Mouse (Mus musculus): ENCODE measurements around the gene Cbx7. TPM values are rescaled to one million over a fixed set of nuclear protein-coding genes. Genes with fewer than 3 reads are reported as not detected.

Cbx7 gene
- total RNA-seq, 2 experiments from 2014 or later, result 8.1 to 11.1 TPM

DNA sequence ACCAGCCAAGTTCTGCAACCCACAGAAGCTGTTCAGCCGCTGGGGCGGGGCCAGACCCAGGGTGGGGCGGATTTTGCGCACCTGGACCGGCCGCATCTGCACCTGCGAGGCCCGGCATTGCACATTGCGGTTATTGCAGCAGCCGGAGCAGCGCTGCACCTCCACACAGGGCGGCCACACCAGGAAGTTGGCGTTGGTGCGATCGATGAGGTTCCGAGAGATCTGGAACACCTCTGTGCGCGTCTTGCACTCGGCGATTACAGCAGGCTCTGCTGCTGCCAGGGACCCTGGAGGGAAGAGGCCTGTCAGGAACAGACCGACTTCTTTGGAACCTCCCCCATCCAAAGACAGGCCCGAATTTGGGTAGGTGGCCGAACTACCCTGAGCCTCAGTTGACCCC is 30.7 kb upstream of the Cbx7 start:
- no peak for DNase-seq

DNA sequence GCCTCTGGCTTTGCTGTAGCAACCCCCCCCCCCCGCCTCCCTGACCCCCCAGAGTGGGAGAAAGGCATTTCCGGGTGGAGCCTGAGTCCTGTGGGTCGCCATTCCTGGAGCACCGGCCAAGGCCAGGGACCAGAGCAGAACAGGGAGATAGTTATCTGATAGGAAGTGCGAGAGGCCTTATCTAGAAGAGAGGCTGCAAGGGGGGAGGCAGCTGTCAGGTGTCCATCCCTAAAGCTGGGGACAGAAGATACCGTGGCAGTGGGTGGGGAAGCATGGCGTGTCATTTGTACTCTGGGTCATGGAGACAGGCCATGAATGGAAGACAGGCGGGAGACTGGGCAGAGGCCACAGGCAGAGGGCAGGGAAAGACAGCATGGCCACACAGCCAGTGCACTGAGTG is 29.8 kb upstream of the Cbx7 start:
- DNase-seq, result no peak

DNA sequence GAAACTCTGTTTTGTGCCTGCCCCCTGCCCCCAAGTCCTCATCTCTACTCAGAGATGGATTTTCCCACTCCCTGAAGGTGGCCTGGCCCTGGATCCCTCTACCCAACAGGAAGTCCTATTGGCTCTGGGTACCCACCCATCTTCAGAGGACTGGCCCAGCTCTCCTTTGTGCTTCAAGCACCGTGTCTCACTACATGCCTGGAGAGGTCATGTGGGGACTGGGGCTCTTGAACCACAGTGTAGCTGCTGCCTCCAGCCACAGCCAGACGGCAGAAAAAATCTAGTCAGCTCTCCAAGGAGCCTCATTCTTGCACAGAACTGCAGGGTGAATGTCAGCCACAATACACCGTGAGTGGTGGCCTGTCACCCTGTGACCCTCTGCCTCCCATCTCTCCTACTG is 27.1 kb upstream of the Cbx7 start:
- DNase-seq, result no peak

DNA sequence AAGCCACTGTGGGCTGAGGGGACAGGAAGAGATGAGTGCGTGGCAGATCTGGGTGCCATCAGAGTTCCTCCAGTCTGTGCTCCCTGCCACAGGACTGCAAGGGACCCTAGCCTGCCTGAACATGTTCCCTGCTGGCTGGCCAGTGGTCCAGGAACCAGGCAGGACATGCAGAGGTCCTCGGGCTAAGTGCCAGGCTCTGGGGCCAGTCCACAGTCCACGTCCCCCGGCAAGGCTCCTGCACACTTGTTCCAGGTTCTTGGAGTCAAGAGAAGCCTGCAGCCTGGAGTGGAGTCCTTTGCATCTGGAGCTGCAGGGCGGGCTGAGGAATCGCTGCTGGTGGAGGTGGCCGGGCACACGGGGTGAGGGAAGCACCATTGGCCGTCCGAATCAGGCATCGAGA is 25.9 kb upstream of the Cbx7 start:
- DNase-seq, result no peak

DNA sequence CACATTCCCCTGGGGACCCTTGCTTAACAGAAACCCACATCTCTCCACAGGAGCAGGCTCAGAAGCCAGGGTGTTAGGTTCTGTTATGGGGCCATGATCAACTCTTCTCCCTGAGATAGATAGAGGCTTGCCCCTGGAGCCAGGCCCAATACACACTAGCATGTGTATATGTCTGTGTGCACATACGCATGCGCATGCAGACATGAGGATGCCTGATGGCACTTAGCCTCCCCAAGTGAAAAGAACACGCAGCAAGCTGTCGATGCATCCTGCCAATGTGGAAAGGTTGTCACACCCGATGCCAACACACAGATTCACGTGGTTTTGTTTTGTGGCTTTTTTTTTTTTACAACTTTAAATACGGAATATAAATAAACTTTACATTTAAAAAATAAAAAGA is 24.6 kb upstream of the Cbx7 start:
- DNase-seq, result no peak

DNA sequence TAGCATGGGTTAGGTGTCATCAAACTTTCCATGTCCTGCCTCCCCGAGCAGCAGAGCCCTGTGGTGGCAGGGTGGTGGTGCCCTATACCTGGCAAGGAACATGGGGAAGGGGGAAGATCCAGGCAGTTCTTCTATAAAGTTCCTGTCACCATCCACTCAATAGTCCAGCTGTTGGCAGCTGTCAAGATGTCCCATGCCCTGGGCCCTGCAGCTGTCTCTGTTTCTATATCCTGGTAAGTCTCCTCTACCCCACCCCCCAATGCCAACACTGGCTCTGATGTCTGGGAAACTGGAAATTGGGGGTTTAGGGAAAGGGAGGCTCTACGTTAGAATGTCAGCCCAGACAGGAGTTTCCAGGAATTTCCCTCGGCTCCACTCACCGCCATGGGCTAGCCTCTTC is 23.6 kb upstream of the Cbx7 start:
- no peak for DNase-seq

DNA sequence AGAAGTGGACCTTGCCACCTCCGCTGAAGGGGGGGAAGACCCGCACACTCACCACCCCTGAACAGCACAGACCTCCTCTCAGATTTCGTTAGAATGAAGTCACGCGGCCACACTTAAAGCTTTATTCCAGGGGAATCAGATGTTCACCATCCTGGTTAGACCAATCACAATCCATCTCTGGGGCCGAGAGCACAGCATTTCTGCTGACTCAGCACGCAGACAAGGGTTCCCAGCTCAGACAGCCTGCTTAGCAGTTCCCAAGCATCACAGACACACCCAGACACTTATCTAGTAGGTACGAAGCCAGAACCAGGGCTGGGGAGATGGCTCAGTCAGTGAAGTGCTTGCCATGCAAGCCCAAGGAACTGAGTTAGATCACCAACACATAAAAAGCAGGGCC is 15.3 kb upstream of the Cbx7 start:
- no peak for DNase-seq

DNA sequence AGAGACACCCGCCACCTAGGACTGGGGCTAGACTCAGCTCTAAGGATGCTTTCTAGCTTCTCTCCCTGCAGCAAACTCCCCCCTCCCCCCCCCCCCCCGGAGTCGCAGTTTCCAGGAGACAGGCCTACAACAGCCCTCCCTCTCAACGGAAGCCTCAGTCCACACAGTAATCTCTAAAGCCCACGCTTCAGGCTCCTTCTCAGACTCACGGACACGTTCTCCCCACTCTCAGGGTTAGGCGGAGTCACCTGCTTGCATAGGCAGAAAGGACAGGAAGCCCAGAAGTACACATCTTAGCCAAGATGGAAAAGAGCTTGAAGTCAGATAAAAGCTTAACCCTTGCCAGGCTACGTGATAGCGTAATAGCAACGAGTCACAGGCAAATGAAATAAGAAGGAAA is 14.6 kb upstream of the Cbx7 start:
- DNase-seq, result no peak

DNA sequence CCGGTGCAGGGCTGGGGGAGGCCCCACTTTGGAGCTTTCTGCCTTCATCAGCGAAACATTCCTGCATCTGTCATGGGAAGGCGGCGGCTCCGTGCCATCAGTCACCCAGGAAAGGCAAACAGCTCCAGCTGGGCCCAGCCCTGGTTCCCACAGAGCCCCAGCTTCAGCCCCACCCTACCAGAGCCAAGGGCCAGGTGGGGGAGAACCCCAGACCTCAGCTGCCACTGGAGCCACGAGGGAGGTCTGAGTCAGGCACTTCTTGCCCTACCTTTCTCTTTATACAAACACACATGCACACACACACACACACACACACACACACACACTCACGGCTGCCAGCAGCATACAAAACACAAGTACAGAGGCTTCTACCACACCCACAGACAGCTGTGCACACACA is 13.2 kb upstream of the Cbx7 start:
- no peak for DNase-seq

DNA sequence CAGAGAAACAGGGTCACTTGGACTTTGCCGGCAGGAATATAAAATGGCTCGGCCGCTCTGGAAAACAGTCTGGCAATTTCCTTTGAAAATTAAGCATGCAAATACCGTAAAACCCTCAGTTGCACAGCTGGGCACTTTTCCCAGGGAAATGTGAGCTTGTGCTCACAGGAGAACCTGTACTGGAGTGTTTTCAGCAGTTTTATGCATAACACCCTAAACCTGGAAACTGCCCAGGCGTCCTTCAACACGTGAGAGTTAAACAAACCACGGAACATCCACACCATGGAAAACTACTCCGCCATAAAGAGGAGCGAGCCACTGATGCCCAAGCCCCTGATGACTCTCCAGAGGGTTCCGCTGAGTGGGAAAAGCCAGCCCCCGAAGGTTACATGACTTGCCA is 9.8 kb upstream of the Cbx7 start:
- DNase-seq, result no peak

DNA sequence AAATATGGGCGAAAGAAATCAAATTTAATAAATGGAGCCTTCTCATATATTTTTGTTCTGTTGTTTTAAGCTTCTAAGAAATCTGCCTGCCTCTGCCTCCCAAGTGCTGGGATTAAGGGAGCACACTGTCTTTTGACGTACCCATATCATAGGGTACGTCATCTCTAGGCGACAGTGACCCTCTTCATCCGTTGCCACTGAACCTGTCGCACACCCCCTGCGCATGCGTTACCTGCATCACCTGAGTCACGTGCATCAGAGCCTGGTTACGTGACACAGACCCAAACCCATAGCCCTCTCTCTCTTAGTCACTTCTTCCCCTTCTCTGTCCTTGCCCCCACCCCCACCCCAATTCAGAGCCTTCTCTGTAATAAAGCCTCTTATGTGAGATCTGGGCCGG is 1.3 kb upstream of the Cbx7 start:
- DNase-seq, result no peak

DNA sequence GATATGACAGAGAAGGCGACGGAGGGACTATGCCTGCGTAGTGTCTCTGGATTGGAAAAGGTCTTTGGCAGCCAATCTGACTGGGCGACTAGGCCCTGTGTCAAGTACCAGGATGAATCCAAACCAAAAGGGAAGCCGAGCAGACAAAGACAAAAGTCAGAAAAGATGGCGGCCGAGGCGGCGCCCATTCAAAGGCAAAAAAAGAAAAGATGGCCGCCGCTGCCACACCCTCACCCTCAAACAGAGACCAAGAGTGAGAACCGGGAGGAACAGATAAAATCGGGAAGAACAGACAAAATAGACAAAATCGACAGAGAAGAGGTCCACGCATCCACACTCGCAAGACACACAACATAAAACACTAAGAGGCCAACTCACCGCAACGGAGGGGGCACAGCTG is 428 bp downstream of the Cbx7 start:
- no peak for DNase-seq

DNA sequence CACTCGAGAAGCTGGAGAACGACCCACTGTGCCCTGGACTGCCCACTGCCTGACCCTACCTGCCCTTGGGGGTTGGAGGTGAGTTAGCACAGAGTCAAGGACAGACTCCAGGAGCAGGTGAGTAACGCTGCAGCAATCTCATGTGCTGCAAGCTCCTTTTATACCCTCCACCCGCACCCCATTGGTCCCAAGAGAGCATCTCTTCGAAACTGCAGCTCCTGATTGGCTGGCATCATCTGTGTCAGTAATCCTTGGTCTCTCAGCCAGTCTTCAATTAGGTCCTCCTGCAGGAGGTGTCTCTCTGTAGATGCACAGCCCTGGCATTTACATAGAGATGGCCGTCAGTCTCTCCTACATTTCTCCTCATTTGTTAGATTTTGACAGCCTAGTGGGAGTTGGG is 3.6 kb downstream of the Cbx7 start:
- no peak for DNase-seq

DNA sequence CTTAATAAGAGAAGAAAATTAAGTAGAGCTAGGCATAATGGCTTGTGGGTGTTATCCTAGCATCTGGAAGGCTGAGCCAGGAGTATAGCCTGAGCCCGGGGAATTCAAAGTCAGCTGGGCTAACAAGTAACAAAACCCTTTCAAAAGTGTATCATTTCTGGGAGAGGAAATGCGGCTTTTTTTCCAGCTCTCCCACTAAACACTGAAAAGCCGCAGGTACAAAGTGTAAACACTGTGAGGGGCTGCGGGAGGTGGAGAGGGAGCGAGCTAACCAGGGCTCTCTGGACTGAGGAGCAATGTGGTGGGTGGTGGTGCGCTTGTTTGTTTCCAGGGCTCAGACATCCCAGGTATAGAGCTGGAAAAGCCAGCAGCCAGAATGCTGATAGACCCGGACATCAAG is 6.5 kb downstream of the Cbx7 start:
- no peak for DNase-seq

DNA sequence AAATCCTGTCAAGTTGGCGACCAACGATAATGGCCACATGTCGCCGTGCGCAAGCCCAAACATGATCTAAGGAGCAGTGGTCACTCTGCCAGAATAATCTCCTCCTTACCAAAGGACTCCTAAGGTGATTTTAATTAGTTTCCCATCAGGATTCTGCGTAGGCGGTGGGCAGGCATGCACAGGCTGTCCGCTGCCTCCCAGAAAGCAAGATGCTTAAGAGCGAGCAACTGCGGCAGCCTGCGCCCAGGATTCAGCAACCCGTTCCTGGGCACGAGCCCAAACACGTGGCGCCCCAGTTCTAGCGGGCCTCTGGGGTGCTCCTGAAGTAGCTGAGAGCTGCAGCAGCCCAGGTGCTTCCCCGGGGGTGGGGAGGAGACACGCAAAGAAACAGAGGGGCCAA is 8.3 kb downstream of the Cbx7 start:
- no peak for DNase-seq

DNA sequence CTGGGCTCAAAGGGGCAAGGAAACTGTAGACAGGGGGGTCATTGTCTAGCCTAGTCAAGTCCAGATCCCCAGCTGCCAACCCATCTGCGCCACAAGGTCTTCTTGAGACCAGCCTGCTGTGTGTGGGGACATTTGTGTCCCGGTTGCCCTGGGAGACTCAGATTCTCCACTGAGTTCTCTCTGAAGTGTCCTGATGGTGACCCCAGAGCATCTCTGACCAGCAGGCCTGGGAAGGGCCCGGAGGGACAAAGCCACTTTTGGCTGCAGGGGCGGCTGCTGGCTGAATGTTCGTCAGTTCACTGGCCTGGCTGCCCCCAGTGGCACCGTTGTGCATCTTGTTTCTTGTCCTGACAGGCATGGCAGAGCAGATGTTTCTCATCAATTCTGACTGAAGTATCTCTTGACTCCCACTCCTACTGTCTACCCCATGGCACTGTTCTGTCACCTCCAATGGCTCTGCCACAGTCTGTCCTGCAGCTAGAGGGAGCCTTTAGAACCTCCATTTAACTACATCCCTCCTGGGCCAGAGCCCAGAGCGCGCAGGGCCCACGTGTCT is 9.5 kb downstream of the Cbx7 start:
- no peak for DNase-seq

DNA sequence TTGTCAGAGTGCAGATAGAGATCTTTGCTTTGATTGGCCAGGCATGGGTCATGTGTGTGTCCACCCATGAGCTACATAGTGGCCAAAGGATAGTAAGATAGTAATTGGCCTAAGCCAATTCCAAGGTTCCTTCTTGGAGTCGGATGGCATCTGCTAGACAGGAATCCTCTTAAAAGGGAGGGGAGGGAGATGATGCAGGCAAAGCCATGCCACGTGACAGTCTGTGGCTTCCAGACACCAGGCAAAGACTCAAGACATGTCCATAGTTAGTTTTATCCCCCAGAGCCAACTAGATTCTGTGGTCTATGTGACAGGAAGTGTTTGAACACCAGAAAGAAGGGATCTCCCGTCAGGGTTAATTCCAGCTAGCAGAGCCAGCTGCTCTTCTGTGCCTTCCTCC is 12.5 kb downstream of the Cbx7 start:
- DNase-seq, result no peak

DNA sequence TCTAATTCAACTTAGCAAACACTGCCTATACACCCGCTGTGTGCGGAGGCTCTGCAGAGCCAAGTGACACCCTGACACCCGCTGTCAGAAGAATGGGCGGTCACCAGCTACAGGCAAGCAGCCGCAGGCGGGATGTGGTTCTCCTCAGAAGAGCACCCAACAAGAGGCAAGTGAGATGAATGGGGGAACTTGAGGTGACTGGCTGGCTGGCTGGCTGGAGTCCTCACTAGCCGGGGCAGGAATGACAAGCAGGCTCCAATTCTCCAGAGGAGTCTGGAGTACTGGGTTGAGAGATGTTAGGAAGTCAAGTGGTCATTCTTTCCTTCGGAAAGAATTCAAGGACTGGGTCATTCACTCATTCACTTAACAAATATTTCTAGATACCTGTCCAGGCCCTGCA is 14.4 kb downstream of the Cbx7 start:
- DNase-seq, result no peak

DNA sequence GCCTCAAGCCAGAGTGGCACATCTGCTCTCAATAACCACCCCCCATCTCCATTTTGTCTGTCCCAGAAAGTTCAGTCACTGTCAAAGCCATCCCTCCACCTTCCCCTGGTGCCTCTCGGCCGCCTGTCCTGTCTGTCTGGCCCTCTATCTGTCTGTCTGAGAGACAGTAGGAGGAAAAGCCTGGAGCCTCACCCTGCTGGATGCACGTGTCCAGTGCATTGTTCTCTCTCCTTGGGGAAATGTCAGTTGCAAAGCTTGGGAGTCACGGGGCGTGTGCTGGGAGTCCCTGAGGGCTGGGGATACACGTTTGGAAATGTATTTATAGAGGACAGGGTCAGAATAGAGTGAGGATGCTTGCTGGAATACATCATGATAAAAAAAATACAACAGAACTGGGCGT is 17.4 kb downstream of the Cbx7 start:
- DNase-seq, result no peak

DNA sequence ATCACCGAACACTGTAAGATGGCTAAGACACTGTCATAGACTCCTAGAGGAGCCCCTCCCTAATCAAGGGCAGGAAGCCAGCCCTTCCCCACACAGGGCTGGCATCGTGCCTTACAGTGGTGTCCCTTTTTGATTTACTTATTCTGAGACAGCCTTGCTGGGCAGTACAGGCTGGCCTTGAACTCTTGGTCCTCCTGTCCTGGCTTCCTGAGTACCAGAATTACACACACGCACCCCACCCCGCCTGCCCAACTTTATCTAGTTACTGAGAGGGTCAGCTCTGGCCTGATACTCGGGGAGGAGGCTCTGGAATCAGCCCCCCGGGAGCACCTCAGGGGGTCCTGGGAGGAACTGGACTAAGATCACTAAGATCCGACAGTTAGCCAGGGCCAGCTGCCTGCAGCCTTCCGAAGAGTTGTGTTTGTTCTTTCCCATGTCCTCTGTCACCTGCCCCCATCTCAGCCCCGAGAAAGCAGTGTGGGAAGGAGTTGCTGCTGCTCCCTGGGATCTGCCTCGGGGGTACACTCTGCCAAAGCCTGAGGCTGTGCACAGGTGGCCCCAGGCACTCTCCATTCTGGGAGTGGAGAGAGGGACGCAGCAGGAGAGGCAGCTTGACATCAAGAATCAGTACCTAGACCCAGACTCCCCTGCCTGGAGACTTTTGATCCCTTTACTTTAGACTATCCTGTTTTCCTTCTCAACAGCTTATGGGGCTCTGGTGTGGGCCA is 18.3 kb downstream of the Cbx7 start:
- DNase-seq, result peak; percentile 88

DNA sequence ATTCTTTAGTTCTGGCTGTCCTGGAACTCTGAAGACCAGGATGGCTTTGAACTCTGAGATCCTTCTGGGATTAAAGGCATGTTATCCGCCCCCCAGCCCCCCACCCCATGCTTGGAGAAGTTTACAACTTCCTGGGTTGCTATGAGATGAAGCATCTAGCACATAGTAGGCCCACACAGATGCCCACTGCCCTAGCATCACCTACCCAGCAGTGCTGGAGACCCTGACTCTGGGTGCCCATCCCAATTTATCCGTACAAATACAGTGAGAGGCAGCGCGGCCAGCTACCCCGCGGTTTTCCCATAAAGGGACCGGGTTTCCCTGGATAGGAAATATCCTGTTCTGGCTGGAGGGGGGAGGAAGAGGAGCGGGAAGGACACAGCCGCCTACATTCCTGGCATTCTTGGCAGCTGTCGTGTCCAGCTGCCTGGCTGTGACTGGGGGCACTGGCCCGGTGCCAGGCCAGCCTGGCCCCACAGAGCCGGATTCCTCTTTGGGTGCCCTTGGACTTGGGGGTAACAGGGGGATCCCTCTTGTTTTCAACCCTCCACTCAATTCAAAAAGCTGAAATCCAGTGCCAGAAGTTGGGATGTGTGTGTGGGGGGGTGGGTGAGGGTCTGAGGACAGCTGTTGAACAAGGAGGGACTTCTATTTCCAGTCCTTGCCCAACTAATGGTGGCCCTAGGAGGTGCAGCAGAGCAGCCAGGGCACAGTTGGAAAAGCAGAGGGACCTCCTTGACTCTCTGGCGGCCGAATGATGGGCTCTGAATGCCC is 19.0 kb downstream of the Cbx7 start:
- peak; percentile 72 for DNase-seq

DNA sequence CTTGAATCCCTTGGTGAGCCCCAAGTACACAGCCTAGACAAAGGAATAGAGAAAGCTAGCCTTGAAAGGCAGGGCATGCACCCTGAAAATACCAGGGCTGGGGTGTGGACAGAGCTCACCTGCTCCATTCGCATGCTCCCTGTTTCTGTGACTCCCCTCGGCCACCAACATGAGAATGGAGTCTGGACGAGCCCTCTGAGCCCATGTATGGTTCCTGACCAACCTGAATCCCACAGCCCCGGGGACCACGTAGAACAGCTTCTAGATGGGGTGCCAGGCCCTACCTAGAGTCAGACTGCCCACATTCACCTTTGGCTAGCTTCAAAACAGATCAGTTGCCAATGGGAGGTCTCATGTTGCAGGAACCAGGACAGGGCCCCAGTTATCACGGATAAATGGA is 19.7 kb downstream of the Cbx7 start:
- DNase-seq, result no peak

DNA sequence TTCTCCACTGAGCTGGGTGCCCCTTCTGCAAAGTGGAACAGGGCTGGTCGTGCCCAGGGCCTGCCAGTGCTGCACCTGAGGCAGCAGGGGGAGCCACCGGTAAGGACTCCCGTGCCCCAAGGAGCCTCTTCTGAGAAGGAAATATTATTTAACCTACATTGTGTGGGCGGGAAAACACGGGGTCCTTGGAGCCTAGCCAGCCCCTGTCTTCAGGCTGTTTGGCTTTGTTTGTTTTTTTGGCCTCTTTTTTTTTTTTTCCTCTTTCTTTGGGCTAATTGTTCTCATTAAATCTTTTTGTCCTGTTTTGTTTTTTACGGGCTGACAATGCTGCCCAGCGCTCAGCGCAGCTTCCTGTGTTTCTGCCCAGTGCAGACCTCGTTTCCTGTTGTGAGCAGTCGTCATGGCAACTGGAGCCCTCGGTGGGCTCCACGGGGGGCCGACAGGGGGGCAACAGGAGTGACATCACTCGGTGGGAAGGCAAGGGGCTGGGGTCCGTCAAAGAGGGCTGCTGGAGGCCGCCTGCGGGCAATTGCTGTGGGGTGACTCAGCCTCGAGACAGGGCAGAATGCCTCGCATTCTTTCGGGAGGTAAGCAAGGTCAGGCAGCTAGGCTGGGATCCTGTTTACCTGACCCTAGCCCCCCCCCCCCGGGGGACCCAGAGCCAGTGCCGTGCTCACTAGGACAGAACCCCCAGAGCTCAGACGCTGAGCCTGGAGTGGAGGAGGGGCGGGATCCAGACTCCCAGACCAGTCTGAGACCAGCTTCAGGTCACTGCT is 20.5 kb downstream of the Cbx7 start:
- DNase-seq, result peak; percentile 75
